Mouse (Mus musculus) lung, adult 18-20 months (tissue): ENCODE data around the gene Tlr5.

Experiments
- DNase-seq, 2 experiments: peaks; one replicate each; pipeline ENCODE4 v3.0.0; 2022; ENCODE audit warnings: mixed read lengths in 2 of 2

Gene Tlr5

DNA sequence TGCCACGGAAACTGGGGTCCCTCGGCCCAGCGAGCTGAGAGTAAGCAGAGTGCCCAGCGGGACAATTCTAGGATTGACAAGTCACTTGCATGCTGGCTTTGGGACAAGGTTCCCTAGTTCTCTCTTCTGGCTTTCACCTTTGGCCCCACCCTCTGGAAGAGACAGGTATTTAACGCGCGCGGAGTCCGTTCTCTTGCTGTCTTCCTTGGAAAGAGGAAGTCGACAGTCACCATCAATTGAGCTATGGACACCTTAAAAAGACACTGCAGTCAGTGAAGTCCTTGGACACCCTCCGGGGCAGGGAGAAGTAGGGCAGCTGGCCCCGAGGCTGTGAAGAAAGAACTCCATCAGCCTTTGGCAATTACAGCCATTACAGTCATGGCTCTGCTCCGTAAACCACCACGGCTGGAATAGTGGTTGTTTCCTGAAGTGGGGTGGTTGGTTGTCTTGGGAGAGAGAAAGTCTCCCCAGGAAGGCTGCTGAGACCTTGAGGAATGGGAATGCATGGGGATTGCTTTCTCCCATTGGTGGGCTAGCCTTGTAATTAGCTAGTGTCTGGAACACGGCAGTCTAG lies 546 bp downstream of the Tlr5 start:
- peak; percentile 31 to 44 for DNase-seq

DNA sequence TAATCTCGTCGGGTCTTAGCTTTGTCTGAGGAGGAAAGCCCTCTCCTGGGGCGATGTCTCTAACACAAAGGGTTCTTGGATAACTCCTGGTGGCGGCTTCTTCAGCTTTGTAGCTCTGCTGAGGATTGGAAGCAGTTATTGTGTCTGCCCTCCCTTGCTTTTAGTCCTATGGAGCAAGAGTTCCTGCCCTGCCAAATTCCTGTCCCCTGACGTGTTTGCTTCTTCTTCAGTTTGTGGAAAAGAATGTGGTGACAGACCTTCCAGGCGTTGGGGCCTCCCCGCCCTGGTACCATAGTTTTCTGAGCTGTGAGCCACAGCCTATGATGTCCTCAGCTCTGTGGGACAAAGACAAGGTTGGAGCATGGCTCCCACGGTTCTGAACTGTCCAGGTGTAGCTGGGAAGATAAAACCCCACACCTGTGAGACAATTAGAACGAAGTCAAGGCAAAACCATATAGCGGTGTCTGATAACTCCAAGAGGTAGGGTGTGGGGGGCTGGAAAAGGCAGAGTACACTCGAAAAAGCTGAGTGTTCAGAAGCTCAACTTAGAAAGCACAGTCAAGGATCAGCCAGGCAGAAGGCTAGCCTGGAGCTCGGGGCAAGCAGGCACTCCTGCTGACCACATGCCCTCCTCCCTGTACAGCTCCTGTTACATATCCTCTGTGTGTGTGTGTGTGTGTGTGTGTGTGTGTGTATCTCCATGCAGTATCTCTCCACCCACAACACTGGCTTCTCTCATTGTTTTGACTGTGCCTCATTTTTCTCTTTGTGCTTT lies 1.8 kb downstream of the Tlr5 start:
- peak; percentile 34 to 61 for DNase-seq

DNA sequence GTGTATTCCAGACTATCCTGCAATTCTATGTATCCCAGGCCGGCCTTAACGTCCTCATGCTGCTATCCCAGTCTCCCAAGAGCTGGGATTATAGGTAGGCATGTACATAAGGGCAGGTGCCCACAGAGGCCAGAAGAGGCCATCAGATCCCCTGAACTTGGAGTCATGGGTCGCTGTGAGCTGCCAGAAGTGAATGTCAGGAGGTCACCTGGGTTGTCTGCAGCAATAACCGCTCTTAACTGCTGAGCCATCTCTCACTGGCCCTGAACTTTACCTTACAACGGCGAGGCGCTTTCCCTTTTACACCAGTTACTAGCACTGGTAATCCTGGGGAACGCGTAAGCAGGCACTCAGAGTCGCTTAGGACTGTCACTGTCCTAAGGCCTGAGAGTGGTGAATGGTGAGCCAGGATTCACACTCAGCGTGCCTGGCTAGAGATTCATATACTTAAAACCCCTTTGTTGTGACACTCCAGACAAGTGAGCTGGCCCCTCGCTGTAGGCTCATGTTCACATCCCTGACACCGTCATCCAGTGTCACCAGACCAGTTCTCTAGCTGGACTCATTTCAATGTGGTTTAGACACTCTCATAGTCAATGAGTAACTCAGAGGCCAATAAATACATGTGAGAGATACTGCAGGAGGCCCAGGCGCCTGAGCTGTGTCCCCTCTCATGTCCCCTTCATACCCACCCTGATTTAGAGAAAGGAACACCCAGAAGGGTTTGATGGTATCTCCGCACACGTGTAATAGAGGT lies 2.6 kb downstream of the Tlr5 start:
- no peak for DNase-seq

DNA sequence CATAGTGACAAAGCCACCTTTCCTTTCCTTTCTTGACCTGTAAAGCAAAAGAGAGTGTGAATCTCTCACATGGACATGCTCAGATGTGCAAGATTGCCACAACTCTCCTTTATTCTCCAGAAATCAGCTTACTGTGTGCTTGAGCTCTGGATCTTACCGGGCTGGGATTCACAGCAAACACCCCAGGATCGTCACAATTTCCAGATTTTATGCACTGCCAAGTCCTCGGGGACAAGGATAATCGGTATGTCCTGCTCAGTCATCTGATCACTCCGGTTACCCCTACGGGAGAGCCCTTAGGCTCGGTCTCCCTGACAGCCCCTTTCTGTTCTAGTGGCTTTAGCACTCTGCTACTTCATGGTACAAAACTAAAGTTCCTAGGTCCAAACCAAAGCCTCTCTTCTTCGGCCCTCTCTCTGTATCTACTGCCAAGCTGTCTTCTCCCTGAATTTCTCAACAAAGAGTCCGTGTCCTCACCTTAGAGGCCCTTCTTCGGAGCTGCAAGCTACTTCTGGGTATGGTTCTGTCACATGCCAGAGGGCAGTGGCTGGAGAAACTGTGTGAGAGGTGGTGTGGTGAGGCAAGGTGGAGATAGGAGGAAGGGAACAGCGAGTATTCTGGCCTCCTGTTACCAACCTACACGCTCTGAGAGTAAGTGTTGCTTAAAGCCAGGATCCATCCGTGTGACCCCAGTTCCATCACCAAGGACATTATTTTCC lies 3.4 kb downstream of the Tlr5 start:
- peak; percentile 33 to 34 for DNase-seq

DNA sequence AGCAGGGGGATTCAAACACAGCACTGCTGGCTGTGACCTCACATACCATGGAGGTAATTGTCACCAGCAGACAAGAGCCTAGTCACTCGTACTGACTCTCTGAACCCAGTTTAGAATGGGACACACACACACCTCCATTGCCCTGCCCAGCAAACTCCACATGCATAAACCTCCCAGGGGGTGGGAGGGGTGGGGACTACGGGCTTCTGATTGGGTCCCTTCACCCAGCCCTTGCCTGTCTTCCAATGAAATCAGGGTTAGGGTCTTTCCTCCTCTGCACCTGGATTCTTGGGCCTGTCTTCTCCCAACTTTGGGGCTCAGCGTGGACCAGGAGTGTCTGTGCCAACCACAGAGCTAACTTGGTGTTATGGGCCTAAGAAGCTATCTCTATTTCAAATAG lies 4.2 kb downstream of the Tlr5 start:
- no peak for DNase-seq

DNA sequence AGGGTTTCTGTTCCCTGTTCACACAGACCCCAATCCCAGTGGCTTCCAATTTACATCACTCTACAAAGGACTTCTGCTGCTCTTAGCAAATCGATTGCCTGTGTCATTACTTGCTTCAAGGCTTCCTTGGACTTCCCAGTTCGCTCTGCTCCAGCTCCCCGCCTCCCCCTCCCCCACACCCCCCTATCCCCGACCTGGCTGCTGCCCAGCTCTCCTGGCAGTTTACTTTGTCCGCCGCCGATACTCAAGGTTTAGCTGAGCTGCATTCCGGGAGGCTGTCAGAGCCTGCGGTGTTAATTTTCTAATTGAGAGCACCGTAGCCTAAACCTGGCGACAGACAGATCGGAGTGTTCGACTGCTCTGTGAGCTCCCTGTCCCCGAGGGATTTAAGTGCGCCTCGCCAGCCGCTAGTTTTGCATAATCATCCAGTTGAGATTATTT lies 4.7 kb downstream of the Tlr5 start:
- peak; percentile 53 to 62 for DNase-seq

DNA sequence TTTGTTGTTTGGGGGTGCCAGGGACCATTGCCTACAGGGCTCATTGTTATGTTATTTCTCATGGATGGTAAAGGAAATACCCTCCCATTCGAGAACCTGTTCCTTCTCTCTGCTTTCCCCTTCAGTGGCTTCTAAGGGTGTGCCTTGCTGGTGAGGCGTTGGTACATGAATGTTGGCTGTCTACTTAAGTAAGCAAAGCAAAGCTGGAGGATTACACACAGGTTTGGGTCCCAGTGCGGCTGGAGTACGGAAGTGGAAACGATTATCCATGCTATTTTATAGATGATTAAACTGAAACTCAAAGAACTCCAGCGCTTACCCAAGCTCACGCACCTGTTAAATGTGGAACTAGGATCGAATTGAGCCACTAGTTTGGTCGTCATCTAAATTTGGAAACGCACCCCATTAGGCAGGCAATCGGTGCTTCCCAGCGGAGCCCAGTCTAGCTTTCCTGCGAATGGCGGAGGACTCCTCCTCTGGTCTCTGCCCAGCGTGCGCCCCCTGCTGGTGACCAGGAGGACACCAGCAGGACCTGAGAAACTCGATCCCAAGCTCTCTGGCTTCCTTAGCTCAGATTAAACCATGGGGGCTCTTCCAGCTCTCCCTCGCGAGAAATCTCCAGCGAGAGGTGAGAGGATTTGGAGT lies 5.3 kb downstream of the Tlr5 start:
- peak; percentile 73 to 83 for DNase-seq

DNA sequence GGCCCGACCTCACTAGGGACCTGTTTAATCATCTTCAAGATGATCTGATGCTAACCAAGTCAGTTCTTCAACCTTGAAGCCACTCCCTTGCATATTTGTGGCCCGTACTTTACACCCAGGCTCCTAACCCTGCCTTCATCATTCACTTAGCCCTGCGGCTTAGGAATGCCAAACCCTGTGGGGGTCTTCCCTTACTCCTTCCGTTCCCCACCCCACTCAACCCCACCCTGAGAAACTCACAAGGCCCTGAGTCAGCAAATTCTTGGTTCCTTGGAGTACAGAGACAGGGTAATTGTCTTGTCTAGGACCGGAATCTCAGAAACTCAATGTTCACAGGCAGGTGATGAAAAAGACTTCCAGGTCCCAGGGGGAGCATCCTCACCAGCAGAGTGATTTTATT lies 6.5 kb downstream of the Tlr5 start:
- no peak for DNase-seq

DNA sequence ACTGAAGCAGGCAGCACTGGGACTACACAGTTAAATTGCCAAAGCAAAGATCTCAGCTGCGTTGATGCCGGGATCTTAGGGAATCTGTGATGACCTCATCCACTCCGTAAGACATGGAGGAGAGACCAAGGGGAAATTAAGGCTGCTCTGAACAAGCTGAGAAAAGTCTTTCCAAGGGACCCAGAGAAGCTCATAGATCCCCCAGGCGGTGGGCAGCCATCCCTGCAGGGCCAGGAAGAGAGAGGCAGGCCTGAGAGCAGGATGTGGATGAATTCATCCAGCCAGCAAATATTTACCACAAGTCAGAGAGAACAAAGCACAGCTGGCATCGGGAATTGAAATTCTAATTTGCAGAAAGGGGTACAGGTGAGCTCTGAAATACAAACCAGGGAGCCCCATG lies 8.7 kb downstream of the Tlr5 start:
- no peak for DNase-seq

DNA sequence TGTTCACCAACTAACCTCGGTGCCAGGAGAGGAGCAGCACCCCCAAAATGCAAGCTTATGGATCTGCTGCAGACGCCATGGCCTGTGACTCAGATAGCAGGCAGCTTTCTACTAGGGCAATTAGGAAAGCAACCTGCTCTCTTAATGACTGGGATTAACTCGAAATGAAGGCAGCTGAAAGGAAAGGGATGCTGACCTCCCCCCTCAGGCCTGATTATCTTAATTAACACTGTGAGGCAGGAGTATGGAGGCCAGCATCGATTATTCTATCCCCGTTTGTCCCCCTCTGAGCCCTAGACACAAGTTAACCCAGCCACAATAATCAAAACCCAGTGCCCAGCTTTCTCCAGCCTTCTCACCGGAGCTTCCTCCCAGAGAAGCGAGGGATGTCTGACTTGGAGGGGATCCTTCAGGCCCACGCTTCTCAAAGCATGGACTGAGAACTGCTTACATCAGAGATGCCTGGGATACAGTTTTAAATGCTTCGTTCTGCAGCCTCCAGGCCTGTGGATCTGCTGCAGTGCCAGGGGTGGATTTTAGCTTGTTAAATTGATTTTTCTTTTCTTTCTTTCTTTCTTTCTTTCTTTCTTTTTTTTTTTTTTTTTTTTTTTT lies 10.4 kb downstream of the Tlr5 start:
- no peak for DNase-seq

DNA sequence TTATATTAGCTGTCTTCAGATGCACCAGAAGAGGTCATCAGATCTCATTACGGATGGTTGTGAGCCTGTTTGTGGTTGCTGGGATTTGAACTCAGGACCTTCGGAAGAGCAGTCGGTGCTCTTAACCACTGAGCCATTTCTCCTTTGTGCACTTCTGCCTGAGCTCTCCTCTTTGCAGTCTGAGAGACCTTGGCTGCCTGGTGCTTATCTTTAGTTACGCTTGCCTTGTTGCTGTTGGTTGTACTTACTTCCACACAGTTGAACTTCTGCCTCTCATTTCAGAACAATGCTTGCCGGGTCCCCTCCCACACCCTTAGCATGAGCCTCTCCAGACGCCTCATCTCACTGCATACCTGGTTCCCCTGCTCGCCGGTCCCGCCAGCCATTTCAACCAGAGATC lies 14.1 kb downstream of the Tlr5 start:
- DNase-seq: no peak

DNA sequence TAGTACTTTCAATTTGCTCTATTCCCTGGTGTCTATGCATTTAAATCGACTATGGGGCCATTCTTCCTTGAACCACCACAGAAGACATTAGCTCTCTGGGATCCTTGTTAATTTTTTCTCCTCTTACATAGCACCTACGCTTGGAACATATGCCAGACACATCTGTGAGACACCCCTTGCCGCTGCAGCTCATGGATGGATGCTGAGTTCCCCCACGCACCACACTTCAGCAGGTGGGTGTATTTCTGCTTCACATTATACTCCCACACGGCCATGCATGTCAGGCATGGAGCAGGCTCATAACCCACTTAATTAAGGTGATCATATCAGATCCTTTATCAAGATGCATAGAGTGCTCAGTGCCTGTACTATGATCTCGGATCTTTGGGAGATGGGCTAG lies 17.7 kb downstream of the Tlr5 start:
- DNase-seq: no peak

DNA sequence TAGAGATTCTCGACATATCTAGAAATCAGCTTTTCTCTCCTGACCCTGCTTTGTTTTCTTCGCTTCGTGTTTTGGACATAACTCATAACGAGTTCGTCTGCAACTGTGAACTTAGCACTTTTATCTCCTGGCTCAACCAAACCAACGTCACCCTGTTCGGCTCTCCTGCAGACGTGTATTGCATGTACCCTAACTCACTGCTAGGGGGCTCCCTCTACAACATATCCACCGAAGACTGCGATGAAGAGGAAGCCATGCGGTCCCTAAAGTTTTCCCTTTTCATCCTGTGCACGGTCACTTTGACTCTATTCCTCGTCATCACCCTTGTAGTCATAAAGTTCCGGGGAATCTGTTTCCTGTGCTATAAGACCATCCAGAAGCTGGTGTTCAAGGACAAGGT lies 20.2 kb downstream of the Tlr5 start:
- no peak for DNase-seq

DNA sequence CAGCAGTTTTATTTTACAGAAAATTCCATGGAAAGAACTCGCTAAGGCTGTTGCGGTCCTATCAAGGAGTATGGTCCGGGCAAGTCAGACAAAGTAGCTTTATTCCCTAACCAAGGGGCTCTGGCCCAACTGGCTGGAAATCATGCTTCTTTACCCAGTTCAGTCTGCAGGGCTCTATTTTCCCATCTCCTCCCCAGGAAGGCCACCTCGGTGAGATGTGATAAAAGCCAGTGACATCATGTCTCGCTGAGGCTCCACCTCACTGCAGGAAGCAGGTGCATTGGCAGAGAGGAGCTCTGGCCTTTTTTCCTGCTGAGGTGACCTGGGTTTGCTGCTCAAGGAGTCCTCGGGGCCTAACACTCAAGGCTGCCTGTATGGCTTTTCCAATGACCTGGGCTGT lies 26.1 kb downstream of the Tlr5 start:
- DNase-seq: no peak

DNA sequence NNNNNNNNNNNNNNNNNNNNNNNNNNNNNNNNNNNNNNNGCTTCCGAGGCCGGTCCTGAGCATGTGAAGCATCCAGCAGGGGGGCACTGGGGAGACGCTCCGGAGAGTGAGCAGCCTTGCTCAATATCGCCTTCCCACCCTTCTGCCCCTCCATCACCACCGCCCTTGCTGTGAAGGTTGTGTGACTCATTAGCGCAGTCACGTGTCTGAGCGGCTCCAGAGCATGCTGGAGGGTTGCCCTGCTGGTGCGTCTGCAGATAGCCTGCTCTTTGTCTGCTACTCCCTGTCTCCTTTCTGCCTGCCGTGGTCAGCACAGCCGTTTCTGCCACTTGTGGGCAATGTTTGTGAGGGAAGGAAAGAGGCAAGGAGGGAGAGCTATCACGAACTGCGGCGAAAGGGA lies 28.4 kb downstream of the Tlr5 start:
- peak; percentile 88 to 92 for DNase-seq

DNA sequence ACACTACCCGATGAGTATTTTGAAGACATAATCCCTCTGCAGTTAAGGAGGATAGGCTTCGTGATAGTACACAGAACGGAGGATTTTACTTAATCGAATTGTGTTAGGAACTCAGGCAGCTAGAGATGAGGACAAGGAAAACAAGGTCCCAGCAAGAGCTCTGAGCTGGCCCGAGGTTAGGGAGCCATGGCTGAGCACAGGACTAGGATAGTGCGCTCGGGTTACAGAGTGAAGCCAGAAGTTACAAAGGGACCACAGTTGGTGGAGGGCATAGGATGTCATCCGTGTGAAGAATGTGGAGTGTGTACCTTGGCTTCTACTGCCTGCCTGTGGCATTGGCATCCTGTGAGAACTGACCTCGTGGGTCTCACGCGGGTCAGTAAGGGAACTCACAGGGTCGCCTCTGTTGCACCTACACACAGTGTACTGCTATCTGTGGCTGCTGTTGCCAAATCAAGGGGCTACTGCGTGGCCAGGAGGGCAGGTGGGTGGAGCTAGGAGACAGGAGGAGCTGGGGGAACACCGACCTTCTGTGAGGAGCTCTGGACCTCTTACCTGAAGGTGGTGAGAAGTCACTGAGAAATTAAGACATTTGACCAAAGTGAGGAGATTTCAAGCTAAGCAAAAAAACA lies 29.0 kb downstream of the Tlr5 start:
- no peak for DNase-seq

DNA sequence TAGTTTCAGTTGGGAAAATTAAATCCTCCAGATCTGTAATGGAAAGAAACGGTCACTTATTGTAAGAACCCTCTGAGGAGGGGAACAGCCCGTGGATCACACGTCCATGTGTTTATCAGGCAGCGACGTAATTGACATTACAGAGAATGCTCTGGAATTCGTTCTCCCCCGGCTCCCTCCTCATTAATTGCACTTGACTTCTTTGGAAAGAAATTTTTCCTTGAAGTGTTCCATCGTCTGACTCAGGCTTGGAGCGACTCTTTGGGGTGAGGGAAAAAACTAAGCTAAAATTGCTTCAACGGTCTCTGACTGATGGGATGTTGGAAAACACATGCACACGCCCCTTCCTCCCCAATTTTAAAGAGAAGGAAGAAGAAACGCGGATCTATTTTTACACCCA lies 31.7 kb downstream of the Tlr5 start:
- no peak for DNase-seq

DNA sequence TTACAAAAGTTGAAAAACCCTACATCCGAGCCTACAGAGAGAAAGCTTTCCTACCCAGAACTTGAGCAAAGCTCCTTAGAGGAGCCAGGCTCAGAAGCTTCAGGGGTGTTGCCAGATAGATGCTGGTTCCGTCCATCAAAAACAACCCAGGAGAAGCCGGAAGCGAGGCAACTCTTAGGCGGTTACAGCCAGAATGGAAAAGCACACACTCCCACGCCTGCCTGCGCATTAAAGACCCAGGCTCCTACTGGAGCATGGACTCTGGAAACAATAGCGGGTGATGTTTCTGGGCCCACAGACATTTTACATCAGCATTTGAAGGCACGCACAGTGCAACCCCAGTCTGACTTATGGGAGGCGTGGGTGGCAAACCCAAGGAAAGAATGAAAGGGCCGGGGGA lies 32.2 kb downstream of the Tlr5 start:
- no peak for DNase-seq

DNA sequence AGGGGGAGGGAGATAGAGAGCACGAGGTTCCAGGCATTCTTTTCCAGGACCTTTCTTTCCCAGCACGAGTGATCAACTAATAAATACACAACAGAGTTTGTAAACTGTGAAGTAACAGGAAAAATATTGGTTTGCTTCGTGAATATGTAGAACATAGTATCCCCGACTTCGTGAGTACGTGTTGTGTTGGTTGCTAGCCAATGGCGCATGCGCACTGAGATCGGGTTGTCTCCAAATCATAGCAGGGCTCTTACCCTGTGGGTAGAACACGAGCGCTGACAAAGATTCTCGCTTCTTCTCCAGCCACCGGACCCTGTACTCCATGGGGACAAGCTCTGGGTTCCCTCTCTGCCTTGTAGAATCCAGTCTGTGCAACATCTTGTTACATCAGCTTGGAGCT lies 33.2 kb downstream of the Tlr5 start:
- DNase-seq: no peak

DNA sequence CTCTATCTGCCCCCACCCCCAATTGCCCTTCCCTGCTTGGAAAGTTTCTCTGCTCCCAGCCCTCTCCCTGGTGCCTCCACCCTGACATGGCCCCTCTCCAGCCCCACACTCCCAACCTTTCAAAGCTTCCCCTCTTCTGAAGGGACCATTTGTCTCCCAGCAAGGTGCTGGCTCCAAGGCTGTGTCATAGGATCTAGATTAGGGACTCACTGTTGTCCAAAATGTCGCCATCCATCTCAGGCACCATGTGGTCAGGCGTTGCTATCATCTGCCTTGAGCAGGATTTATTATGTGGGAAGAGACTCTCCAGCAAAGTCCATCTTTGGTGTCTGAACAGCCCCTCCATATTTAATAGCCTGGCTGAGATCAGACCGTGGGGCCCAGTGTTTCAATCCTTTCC lies 34.1 kb downstream of the Tlr5 start:
- no peak for DNase-seq

DNA sequence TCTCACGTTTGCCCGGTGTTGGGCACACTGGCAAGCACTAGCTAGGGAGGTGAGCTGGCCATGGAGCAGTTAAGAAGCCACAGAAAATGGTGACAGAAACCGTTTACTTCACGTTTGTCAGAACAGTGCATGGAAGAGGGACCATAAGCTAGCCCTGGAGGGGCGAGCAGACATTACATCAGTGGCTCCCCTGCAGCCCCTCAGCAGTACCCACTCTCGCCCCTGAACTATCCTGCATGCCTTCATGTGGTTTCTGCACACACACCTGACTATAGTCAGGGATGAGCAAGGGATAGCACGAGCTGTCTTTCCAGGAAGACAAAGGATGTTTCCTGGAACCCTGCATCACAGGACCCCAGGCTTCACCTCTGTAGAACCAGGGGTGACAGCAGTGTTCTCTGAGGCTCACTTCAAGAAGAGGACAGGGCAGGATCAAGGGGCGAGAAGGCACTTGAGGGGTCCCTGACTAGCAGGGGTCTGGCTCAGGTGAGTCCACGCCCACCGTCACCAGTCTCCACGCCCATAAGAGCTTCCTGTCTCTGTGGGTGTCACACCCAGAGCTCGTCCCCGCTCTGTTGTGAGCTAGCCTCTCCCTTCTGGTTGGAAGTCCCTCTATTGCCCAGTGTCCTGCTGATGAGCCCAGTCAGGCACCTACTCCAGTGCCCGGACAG lies 35.6 kb downstream of the Tlr5 start:
- DNase-seq: no peak
